Mouse (Mus musculus) thymus, adult 2 months (tissue): ENCODE data around the gene Pah.

ENCODE experiments used
- CTCF ChIP-seq: fragments of 200-500 bp; IDR thresholded peaks from 2 replicates; pipeline ENCODE4 v1.5.1; 2012; ENCODE audit warnings: mild to moderate bottlenecking, control low read depth, low read length, moderate library complexity, borderline replicate concordance; ENCODE audit not compliant: control insufficient read depth, poor library complexity, insufficient read depth; ENCODE audit errors: extremely low read depth
- POLR2A ChIP-seq: fragments of 200-500 bp; IDR thresholded peaks from 2 replicates; pipeline ENCODE4 v1.6.1; 2012; ENCODE audit warnings: mild to moderate bottlenecking, low read length, control low read depth, moderate library complexity; ENCODE audit not compliant: control insufficient read depth, poor library complexity, insufficient read depth; ENCODE audit errors: extremely low read depth

- TF ChIP-seq CTCF (no peak), POLR2A (no peak)
Measured at GRCm38 (mm10) chr10:87508581-87508980, 13.0 kb upstream of the Pah start.
